14 mouse cellular contexts compared by ENCODE assay signal in the genomic region with DNA sequence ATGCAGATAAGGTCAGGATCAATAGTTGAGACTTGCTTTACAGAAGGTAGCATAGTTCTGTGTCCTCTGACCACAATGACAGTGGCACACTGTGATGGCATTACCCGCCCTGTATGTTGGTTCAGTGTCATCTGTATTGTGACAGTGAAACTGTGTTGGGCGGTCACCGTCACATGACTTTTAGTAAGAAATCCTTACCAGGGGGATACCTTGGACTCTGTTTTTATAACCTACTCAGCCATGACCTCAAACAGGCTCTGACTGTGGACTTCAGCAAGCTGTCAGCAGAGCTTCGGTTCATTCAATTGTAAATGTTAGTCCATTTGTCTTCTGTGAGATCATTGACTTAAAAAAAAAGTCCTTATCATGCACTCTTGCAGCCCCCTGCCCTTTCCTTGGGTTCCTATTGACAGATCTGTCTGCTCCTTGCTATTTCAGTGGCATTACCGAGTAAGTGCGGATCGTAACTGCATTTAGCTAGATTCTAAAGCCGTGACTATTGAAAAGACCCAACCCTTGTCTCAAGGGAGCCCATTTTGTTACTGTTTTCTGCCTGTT.
"Had no signal": no experiment of that assay in that cellular context is flagged by ENCODE, and none has a peak within 500 bp of the region (broad histone marks: within the 10 kb centered on the region; RNA-seq: fewer than 3 reads in every experiment).

No protein-coding gene starts in this region.

- H3K27ac ChIP-seq: limb, embryonic 12.5 days; midbrain, embryonic 15.5 days; neural tube, embryonic 13.5 days had no signal

- DNase-seq: kidney, adult 2 months; layer of hippocampus, adult 9-11 months; layer of hippocampus, postnatal 36 days; lung, adult 18-20 months; lung, postnatal 36 days; retina, postnatal 1 day; right cerebral cortex, postnatal 4 days; spleen, adult 18-20 months; thymus, adult 18-20 months; thymus, postnatal 14 days had no signal

- H3K9me3 ChIP-seq: limb, embryonic 12.5 days; midbrain, embryonic 10.5 days; midbrain, embryonic 15.5 days; neural tube, embryonic 13.5 days had no signal

- ATAC-seq: midbrain, embryonic 15.5 days had no signal

- H3K27me3 ChIP-seq: limb, embryonic 12.5 days; midbrain, embryonic 15.5 days; neural tube, embryonic 13.5 days had no signal

- H3K36me3 ChIP-seq: limb, embryonic 12.5 days; midbrain, embryonic 15.5 days; neural tube, embryonic 13.5 days had no signal

- H3K4me3 ChIP-seq: limb, embryonic 12.5 days; midbrain, embryonic 10.5 days; midbrain, embryonic 15.5 days; neural tube, embryonic 13.5 days had no signal

- H3K9ac ChIP-seq: limb, embryonic 12.5 days; midbrain, embryonic 15.5 days; neural tube, embryonic 13.5 days had no signal

- H3K4me2 ChIP-seq: limb, embryonic 12.5 days; midbrain, embryonic 15.5 days; neural tube, embryonic 13.5 days had no signal
